In the genomic region with DNA sequence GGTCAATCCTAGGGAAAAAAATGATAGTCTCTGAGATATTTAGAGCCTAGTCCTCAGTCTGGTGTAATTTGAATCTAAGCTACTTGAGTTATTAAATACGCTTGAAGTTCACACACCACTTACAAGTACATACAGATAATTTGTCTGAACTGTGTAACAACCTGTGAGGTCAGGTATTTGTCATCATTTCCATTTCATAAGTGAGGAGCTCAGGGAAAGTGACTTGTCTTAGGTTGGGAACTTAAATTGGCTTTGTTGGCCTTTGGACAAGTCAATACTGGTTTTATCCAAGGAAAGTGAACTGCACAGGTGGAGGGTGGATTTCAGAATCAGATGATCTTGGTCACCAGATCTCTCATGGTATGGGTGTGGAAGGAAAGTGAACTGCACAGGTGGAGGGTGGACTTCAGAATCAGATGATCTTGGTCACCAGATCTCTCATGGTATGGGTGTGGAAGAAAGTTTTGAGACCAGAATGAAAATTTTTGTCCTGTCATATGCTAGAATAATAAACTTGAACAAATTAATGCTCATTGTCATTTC, we compare ENCODE assay signal across 13 mouse cellular contexts. TPM values are rescaled to one million over a fixed set of nuclear protein-coding genes. Genes with fewer than 3 reads are reported as not detected.
"Had no signal": no experiment of that assay in that cellular context is flagged by ENCODE, and none has a peak within 500 bp of the region (broad histone marks: within the 10 kb centered on the region; RNA-seq: fewer than 3 reads in every experiment).

No protein-coding gene starts in this region.

- H3K4me2 ChIP-seq: lung, embryonic 14.5 days; midbrain, embryonic 12.5 days; neural tube, embryonic 13.5 days; neural tube, embryonic 15.5 days had no signal

- H3K4me1 ChIP-seq: midbrain, embryonic 10.5 days; midbrain, embryonic 12.5 days; neural tube, embryonic 13.5 days; neural tube, embryonic 15.5 days had no signal

- H3K27me3 ChIP-seq: midbrain, embryonic 12.5 days; neural tube, embryonic 13.5 days; neural tube, embryonic 15.5 days had no signal

- H3K9me3 ChIP-seq: midbrain, embryonic 10.5 days; midbrain, embryonic 12.5 days; neural tube, embryonic 13.5 days; neural tube, embryonic 15.5 days had no signal

- H3K27ac ChIP-seq: midbrain, embryonic 10.5 days; midbrain, embryonic 12.5 days; neural tube, embryonic 13.5 days; neural tube, embryonic 15.5 days had no signal

- H3K9ac ChIP-seq: lung, embryonic 14.5 days; midbrain, embryonic 12.5 days; neural tube, embryonic 13.5 days; neural tube, embryonic 15.5 days had no signal

- DNase-seq: lung, embryonic 14.5 days; lung, postnatal 4 days; spleen, adult 18-20 months; thymus, adult 18-20 months; thymus, postnatal 14 days; thymus, postnatal 36 days had no signal

- H3K4me3 ChIP-seq: midbrain, embryonic 10.5 days; midbrain, embryonic 12.5 days; myocyte; neural tube, embryonic 13.5 days; neural tube, embryonic 15.5 days had no signal

RNA-seq across cellular contexts. Expression of gene Cntf, which starts 6.4 kb away (rescaled TPM):
- polyA plus RNA-seq: midbrain, embryonic 14.5 days; small intestine, adult 2 months had no signal
